Mouse (Mus musculus): ENCODE results near the gene Gsto2. TPM values are rescaled to one million over a fixed set of nuclear protein-coding genes. Genes with fewer than 3 reads are reported as not detected.

The Gsto2 gene
- total RNA-seq, 2 experiments from 2014 or later = 1.4 to 1.7 TPM

DNA sequence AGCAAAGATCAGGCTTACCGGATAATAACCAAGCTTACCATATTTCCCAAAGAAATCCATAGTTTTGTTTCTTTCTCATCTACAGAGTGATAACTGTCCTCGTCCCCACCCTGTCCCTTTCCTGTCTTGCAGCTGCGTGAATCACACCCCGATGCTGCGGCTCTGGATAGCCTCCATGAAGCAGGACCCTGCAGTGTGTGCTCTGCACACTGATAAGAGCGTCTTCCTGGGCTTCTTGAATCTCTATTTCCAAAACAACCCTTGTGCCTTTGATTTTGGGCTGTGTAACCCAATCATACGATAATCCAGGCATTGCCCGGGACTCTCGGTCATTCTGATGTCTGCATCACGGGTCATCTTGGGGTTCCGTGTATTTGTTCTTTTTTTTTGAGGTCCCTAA, 20.6 kb downstream of the Gsto2 start:
- intact Hi-C loops (cut with DNase I) = no loop called here
- DNase-seq (ENCODE audit: low spot score in 2 of 2) = no peak

DNA sequence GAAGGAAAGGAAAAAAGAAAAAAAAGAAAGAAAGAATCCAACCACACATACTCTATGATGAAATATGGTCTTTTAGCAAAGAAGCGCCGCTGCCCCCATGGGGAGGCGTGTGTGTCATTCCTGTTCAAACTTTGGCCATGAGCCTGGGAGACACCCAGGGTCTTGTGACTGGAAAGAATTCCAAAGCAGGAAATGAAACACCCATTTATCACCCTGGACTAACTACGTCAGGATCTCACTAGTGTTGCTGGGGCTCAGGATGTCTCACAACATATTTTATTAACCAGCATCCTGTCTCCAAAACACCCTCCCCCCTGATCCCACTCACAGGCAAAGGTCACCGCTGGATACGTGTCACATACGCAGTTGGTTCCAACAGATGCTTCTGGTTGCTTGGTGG, 21.3 kb downstream of the Gsto2 start:
- DNase-seq (ENCODE audit: low spot score in 2 of 2) = no peak
- intact Hi-C loops (cut with DNase I) = no loop called here

DNA sequence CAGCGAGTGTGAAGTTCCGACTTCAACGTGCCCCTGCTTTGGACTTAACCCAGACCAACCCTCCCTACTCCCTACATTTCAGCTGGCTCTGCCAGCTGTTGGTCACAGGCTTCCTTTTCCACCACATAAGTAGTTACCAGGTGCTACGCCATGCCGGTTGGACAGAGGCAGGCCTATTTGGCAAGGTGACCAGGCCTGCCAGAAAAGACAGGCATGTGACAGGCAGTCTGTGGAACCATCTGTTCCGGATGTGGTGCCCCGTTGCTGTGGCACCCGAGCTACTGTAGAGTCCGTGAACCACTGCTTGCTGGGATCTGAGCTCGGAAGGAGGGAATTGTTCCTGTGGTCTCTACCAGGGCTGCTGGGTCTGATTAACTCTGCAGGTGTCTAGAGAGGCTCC, 22.1 kb downstream of the Gsto2 start:
- intact Hi-C loops (cut with DNase I) = no loop called here
- peak in 1 of 2 experiments; percentile 31 for DNase-seq (ENCODE audit: low spot score in 2 of 2)

DNA sequence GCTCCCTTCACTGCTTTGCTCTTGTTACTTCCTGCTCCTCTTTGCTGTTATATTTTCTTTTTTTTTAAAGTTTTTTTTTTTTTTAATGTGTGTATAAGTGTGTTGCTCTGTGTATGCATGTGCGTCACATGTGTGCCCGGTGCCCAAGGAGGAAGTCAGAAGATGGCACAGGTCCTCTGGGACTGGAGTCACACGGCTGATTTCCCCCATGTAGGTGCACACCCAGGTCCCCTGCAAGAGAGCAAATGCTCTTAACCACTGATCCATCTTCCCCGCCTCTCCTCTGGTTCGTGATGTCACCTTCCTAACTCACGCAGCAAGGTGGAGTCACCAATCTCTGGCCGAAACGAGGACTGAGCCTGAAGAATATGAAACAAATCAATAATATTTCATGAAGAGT, 22.7 kb downstream of the Gsto2 start:
- intact Hi-C loops (cut with DNase I) = no loop called here
- no peak for DNase-seq (ENCODE audit: low spot score in 2 of 2)

DNA sequence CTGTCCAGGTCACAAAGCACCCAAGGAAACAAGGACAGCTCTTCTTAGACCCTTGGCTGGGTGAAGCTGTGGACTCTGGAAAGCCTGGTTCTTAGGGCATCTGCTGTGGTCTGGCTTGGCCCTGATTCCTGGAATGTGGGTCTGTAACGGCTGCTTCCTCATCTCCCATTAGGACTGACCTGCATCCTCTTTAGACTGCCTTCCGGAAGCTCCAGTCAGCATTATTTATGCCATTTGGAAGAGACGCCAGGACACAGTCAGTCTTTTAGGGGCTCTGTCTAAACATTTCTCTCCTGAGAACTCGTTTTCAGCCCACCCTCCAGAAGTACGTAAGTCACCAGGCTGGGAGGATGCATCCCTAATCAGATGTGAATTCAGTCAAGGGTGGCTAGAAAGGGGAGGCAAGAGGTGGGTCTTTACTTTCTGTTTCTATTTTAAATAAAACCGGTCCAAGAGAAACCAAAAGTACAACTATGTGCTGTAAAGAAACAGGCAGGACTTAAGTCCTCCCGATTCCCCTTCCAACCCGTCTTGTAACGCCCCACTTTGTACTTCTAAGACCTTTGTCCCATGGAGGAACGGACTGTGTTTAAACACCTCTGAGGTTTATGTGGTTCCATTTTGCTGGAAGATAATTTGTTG, 25.3 kb downstream of the Gsto2 start:
- intact Hi-C loops (cut with DNase I) = no loop called here

DNA sequence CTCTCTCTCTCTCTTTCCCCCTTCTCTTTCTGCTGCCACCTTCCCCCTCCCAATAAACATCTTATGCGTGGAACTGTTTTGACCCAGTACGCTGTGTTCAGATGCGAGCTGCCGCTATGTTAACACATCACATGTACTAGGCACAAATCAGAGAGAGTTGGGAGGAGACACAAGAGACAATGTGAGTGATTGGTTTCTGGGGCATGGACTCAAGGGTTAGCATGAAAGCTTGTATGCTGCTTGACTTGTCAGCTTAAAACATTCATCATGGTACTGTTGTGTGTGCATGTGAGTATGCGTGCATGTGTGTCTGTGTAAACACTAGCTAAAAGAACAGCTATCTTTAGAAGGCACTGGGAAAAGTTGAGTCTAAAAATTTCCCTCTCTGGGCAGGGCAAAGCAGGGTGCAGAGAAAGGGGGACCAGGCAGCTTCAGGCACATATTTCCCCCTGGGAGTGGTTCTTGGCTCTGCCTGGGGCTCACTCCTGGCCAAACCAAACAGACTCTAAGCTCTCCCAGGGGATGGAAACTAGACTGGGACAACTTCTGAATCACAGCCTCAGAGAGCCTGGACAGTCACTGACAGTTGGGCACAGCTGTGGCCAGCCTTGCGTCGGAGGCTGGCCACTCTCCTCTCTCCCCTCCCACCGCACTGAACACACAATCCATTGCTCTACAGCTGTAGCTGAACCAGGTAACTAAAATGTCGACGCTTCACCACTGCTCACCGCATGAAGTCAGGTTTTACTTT, 26.4 kb downstream of the Gsto2 start:
- intact Hi-C loops (cut with DNase I) = no loop called here
- no peak for DNase-seq (ENCODE audit: low spot score in 2 of 2)

More for the DNA sequence above, 25.3 kb downstream of the Gsto2 start:
- DNase-seq (ENCODE audit: low spot score in 2 of 2) = no peak

DNA sequence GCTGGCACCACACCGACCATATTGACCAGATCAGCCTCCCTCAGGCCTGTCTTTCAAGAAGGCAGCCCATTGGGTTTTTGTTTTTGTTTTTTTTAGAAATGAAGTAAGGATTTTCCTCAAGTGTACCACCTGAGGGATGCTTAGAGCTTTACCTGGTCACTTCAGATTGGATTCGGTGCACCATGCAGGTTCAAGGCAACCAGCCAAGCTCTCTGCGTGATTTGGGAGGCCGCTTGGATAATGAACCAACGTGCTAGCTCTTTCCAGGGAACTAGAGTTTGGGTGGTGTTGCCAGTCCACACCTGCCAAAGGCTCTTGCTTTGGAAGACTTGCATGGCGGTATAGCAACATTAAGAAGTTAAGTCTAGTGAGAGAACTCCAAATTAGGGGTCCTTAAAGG, 27.8 kb downstream of the Gsto2 start:
- intact Hi-C loops (cut with DNase I) = no loop called here
- DNase-seq (ENCODE audit: low spot score in 2 of 2) = no peak

DNA sequence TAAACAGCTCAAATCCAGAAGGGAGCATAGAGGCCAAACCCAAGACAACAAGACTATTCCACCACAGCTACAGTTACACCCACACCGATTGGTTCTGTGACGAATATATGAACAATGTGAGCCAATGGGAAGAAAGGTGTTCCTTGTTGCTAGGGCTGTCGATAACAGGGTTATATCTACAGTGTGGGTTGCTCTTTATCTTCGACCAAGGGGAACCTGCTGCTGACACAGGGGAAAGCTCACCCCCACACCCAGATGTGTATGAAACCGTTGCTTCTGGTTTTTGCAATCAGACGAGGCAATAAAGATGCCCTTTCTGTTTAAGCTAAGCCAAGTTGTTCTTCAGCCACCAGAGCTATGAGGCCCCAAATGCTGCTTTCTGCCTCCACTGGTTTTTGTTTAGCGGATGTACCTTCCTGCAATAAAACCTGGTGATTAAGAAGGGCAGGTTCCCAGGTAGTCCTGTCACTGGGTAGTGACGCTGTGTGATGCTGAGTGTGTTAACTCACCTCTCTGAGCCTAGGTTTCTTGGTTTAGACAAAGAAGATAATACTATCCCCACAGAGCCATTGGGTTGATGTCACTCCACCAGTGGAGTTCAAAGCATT, 33.2 kb downstream of the Gsto2 start:
- intact Hi-C loops (cut with DNase I) = no loop called here
- DNase-seq (ENCODE audit: low spot score in 2 of 2) = no peak

DNA sequence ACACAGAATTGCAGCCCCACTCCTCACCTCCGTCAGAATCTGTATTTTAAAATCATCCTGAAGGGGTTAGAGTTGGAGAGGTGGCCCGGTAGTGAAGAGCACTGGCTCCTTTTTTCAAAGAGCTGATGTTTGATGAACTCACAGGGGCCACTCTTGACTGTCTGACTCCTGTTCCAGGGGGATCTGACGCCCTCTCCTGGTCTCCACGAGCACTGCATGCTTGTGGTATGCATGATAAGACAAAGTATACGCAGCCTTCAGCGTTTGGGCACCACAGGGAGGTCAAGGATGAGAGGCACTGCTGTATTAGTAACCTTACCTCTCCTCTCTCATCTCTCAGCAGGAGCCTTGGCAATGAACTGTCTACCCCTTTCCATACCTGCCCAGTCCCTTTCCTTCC, 34.7 kb downstream of the Gsto2 start:
- intact Hi-C loops (cut with DNase I) = no loop called here
- DNase-seq (ENCODE audit: low spot score in 2 of 2) = no peak

DNA sequence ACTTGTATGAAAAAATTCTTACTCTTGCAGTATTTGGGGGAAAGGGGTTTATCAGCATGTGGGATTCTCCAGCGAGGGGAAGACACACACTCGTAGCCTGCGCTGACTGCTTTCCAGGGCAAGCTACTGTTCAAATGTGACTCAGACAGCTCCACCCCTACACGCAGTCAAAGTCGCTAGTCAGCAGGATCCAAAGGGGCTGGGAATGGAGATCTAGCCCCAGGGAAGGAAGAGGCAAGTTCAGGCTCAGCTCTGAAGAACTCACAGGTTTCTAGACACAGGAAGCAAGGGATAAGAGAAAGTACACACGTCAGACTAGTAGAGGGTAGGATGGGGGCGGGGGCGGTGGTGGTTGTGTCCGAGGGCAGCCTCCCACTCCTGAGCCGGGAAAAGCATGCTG, 35.2 kb downstream of the Gsto2 start:
- no peak for DNase-seq (ENCODE audit: low spot score in 2 of 2)
- intact Hi-C loops (cut with DNase I) = no loop called here

DNA sequence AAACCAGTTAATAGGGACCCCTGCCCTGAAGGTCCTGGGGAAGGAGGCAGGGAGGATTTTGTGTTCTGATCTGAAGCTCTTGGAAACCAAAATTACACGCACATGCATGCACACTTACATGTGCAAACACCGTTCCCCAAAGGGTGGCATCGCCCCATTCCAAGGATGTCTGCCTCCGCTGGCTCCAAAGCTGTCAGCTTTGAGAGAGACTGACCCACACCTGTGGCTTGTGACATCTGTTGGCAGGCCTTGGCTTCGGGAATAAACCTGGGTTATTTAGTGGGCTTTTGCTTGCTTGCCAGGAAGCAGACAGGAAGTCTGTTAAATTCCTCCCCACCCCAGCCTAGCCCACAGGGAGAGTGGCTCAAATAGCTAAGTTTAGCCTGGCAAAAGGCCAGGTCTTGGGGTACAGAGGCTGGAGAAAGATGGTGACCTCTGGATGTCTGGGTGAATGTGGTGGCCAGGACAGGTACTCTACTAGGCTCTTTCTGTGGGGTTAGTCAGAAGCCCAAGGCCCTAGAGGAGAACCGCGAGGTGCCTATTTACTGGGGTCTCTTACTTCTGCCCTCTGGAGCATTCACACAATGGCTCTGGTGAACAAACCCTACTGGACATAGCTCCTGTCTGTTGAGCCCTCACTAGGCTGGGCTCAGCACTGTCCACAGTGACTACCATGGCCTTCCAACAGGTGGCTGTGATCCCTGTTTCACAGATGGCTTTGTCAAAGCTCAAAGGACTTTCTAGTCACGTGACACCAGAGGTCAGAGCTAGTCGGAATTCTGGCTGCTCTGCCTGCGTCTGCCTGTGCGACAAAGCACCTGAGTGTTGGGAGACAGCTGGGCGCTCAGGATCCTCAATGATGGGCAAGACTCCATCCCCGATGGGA, 37.2 kb downstream of the Gsto2 start:
- no peak for DNase-seq (ENCODE audit: low spot score in 2 of 2)
- intact Hi-C loops (cut with DNase I) = no loop called here

DNA sequence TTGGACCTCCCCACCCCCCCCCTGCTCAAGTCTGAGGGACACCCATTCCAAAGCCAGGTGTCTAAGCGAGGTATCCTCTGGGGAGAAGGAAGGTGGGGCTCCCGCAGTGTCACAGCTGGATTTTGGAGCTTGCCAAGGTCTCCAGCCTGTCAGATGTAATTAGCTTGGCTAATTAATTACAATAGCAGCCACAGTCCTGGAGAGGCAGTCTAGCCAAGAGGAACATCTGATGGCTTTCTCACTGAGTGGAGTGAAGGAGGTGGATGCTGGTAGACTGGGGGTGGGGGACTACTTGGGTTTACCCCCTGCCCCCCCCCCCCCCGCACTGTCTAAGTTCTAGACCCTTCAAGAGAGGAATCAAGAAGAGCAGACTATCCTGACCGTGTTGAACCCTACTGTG, 38.3 kb downstream of the Gsto2 start:
- intact Hi-C loops (cut with DNase I) = no loop called here

DNA sequence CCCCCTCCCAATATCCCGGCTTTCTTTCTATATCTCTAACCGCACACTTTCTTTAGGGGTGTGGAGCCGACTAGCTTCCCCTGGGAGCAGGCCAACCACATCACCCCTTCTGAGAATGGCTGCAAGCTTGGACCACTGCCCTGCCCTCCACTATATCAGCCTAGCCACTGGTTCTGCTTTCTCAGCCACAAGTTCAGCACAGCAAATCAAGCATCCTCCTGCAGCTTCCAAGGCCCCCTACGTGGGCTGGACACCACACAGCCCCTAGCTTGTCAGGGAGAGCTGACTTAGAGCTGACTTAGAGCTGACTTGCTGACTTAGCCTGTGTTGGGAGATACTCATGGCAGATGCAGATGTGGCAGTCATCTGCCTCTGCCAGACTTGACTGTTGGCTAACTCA, 39.7 kb downstream of the Gsto2 start:
- intact Hi-C loops (cut with DNase I) = no loop called here
- no peak for DNase-seq (ENCODE audit: low spot score in 2 of 2)

More for the DNA sequence above, 38.3 kb downstream of the Gsto2 start:
- no peak for DNase-seq (ENCODE audit: low spot score in 2 of 2)

DNA sequence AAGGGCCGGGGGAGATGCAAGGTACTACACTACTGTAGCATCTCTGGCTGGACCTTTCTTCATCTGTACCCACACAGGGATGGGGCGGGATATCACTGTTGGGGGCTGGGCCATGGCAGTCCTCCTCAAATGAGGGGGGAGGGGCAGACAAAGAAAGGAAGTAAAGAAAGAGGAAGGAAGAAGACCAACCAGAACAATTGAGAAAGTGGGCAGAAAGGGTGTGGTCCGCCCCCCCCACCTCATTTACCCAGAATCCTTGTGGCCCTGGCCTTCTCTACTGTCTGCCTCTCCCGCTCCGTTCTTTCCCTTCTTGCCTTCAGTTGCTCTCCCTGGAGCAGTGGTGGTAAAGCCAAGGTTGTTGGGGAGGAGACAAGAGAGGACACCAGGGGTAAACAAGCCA, 40.3 kb downstream of the Gsto2 start:
- intact Hi-C loops (cut with DNase I) = no loop called here
- no peak for DNase-seq (ENCODE audit: low spot score in 2 of 2)

DNA sequence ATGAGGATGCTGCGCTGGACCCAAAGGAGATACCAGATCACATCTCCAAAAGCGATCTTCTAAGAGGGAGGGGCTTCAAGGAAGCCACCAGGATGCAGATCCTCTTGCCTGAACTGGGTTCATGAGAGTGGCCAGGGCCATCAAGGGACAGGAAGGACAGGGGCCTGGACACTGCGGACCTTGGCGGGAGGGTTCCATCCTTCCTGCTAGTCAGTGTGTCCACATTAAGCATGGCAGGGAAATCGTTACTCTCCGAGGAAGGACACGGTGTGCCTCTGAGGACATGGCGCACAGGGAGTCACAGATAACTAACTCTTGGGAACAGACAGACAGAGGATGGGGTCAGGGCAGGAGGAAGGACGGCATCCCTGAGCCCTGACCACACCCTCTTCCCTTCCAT, 42.3 kb downstream of the Gsto2 start:
- DNase-seq (ENCODE audit: low spot score in 2 of 2) = no peak

DNA sequence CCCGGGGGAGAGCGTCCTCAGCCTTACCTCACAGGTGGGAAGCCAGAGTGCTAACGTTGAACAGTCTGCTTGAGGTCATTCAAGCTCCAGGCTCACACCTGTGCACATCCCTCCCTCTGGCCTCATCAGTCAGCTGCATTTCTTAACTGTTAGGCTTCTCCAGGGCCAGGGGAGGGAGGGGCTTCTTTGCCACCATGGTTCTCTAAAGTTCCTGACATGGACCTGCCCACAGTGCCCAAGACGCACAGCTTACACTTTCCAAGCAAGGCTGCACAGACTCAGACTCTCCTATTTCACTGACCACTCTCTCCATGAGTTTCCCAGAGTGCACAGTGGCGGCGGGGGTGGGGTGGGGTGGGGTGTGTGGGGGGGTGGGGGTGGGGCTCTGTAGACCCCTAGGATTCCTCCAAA, 43.6 kb downstream of the Gsto2 start:
- DNase-seq (ENCODE audit: low spot score in 2 of 2) = no peak
- intact Hi-C loops (cut with DNase I) = no loop called here

More for the DNA sequence above, 42.3 kb downstream of the Gsto2 start:
- intact Hi-C loops (cut with DNase I) = no loop called here

DNA sequence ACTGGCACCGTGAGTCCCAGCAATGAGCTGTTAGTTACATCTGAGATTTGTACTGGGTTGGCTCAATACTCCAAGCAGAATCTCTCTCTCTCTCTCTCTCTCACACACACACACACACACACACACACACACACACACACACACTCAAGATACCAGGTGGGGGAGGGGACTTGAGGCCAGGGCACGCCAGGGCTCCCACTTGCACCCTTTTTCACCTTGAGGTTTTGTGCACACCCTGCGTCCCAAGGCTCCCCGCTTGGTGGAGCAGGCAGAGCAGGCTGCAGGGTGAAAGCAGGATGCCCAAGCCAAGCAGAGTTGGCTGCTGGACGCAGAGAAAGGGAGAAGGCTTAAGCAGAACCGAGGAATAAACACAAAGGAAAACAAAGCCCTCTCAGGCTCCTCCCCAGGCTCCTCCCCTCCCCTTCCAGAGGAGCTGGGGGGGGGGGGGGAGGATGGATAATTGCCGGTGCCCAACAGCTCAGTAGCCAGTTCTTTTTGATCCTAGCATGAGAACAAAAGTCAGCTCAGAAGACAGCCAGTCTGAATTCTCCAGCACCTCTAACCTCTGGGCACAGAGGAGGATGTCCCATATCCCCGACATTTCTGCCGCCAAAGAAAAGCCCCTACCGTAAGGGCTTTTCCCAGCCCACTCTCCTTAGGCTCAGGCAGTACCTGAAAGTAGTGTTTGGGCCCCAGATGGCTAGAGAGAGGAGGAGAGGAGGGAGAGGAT, 44.2 kb downstream of the Gsto2 start:
- no peak for DNase-seq (ENCODE audit: low spot score in 2 of 2)
- intact Hi-C loops (cut with DNase I) = no loop called here

DNA sequence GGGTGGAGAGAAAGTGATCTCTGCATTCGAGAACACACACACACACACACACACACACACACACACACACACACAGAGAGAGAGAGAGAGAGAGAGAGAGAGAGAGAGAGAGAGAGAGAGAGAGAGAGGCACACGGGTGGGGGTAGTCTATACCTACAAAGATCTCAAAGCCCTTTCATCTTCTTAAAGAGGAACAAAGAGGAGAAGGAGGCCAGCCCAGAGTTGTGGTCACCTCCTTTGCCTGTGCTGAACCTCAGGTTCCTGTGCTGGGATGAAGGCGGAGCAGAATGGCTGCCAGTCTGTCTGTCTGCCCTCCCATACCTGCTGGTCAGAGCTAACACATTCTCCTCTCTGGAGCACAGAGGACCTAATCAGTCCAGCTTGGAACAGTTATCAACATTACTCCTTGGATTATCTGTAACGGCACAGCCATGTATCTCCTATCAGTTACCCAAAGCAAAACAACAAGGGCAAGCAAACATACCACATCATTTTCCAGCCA, 44.8 kb downstream of the Gsto2 start:
- intact Hi-C loops (cut with DNase I) = no loop called here
- DNase-seq (ENCODE audit: low spot score in 2 of 2) = no peak

DNA sequence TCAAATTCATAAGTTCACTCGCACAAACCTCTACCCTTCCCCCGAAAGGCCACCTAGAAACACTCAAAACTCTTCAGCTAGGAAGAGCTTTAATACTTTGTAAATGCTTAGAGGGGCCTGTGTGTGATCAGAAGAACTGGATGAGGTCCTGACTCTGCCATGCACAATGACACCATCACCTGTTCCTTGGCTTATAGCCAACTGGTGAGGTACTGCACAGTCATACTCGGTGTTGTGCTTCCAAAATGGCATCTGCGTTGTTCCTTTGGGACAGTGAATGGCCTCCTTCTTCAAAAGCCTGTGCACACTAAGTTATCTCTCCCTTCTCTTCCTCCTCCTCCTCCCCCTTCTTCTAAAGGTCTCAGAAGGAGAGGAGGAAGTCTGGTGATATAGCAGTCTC, 45.4 kb downstream of the Gsto2 start:
- no peak for DNase-seq (ENCODE audit: low spot score in 2 of 2)
- intact Hi-C loops (cut with DNase I) = no loop called here
